Mouse (Mus musculus) midbrain, embryonic 14.5 days (tissue): Measurements from ENCODE around the gene Slc39a11. TPM values are rescaled to one million over a fixed set of nuclear protein-coding genes. Genes with fewer than 3 reads are reported as not detected.

ENCODE experiments used
- ATAC-seq: fragments of 200-750 bp; cut with Nextera tagmentation; 2 replicates; pipeline ENCODE4 v1.8.0; 2017; ENCODE audit warnings: moderate number of reproducible peaks, moderate library complexity; ENCODE audit not compliant: low FRiP score, low TSS enrichment
- DNase-seq: peaks from one replicate; pipeline ENCODE4 v3.0.0-alpha.2; 2015
- H3K27ac ChIP-seq: fragments of 300-500 bp; sonication (generic); replicated peaks from 2 replicates; pipeline ENCODE4 v1.5.1; 2014; ENCODE audit warnings: mild to moderate bottlenecking, low read depth, low read length, moderate library complexity
- H3K27me3 ChIP-seq: fragments of 300-500 bp; sonication (generic); 2 replicates; pipeline ENCODE4 v1.6.1; 2014; ENCODE audit warnings: low read length, control low read depth, mixed read lengths; ENCODE audit not compliant: control insufficient read depth, insufficient read depth
- H3K36me3 ChIP-seq: fragments of 300-500 bp; sonication (generic); 2 replicates; pipeline ENCODE4 v1.6.1; 2014; ENCODE audit warnings: low read length, control low read depth; ENCODE audit not compliant: control insufficient read depth, insufficient read depth
- H3K4me1 ChIP-seq: fragments of 300-500 bp; sonication (generic); 2 replicates; pipeline ENCODE4 v1.6.1; 2014; ENCODE audit warnings: mild to moderate bottlenecking, antibody characterized with exemption, low read length, control low read depth; ENCODE audit not compliant: control insufficient read depth, insufficient read depth
- H3K4me2 ChIP-seq: fragments of 300-500 bp; sonication (generic); 2 replicates; pipeline ENCODE4 v1.6.1; 2014; ENCODE audit warnings: mild to moderate bottlenecking, low read length, moderate library complexity
- H3K4me3 ChIP-seq: fragments of 300-500 bp; sonication (generic); replicated peaks from 2 replicates; pipeline ENCODE4 v1.5.1; 2014; ENCODE audit warnings: low read depth, low read length
- H3K9ac ChIP-seq: fragments of 300-500 bp; sonication (generic); replicated peaks from 2 replicates; pipeline ENCODE4 v1.6.1; 2014; ENCODE audit warnings: mild to moderate bottlenecking, low read length, moderate library complexity
- H3K9me3 ChIP-seq: fragments of 300-500 bp; sonication (generic); 2 replicates; pipeline ENCODE4 v1.6.1; 2016; ENCODE audit warnings: low read length, control low read depth, mixed read lengths; ENCODE audit not compliant: control insufficient read depth
- WGBS: fragments of 180-500 bp; shearing (Covaris S2); extraction: QIAGEN DNeasy Blood & Tissue Kit; methylation state at CpG from one replicate; pipeline ENCODE4 v1.1.7; 2014; 5-methylcytosine and 5-hydroxymethylcytosine counted together
- polyA plus RNA-seq: library from polyadenylated mRNA; unstranded; fragments of >200 nt; fragmentation: Nextera tagmentation; extraction: Ambion mirVana; gene quantifications from 2 replicates; pipeline ENCODE4 v1.2.1, GENCODE M21; 2014

Gene Slc39a11
- polyA plus RNA-seq, 1 experiment from 2014 or later, result 31.1 TPM

- DNase-seq (peak; percentile 93), ATAC-seq (peak; percentile 87)
- no peaks in the 10 kb centered on the region for H3K27me3 ChIP-seq
- peak overlapping the region; percentile 52 for H3K9ac ChIP-seq
- peak overlapping the region; percentile 46 for H3K4me3 ChIP-seq
- no peaks in the 10 kb centered on the region for H3K9me3 ChIP-seq
- 7% methylated on average over 34 of the region's 34 CpGs for WGBS
- peak overlapping the region; percentile 69 for H3K4me2 ChIP-seq
- no peaks in the 10 kb centered on the region for H3K36me3 ChIP-seq
- H3K4me1 ChIP-seq, result peaks cover 5% of the 10 kb centered on the region
- H3K27ac ChIP-seq, result no peak overlapping the region
These were observed 84.6 kb downstream of the Slc39a11 start for GRCm38 (mm10) chr11:113565006-113565995.

- DNase-seq, result no peak
- Histone ChIP-seq H3K27me3 (no peaks in the 10 kb centered on the region), H3K4me2 (no peak overlapping the region), H3K4me3 (no peak overlapping the region), H3K9ac (no peak overlapping the region), H3K9me3 (no peaks in the 10 kb centered on the region), H3K36me3 (no peaks in the 10 kb centered on the region), H3K4me1 (peaks cover 5% of the 10 kb centered on the region), H3K27ac (no peak overlapping the region)
- WGBS, result 90% methylated on average over 8 of the region's 8 CpGs
- no peak for ATAC-seq
These were observed 87.6 kb downstream of the Slc39a11 start for GRCm38 (mm10) chr11:113562326-113562725.

GRCm38 (mm10) chr11:113560150-113560549 lies 89.7 kb downstream of the Slc39a11 start:
- Histone ChIP-seq H3K36me3 (no peaks in the 10 kb centered on the region), H3K9ac (no peak overlapping the region), H3K27me3 (no peaks in the 10 kb centered on the region), H3K4me1 (peaks cover 2% of the 10 kb centered on the region), H3K4me3 (no peak overlapping the region), H3K9me3 (no peaks in the 10 kb centered on the region), H3K27ac (no peak overlapping the region), H3K4me2 (no peak overlapping the region)
- DNase-seq (no peak), ATAC-seq (no peak)
- WGBS, result 90% methylated on average over 4 of the region's 4 CpGs

GRCm38 (mm10) chr11:113558505-113558904 lies 91.4 kb downstream of the Slc39a11 start:
- Histone ChIP-seq H3K4me2 (no peak overlapping the region), H3K4me1 (0 out of 2 replicates have a peak, but pooled peaks cover 9% of the 10 kb centered on the region), H3K27me3 (no peaks in the 10 kb centered on the region), H3K9me3 (no peaks in the 10 kb centered on the region), H3K27ac (no peak overlapping the region), H3K9ac (no peak overlapping the region), H3K36me3 (no peaks in the 10 kb centered on the region), H3K4me3 (no peak overlapping the region)
- ATAC-seq (no peak), DNase-seq (peak; percentile 37)
- 47% methylated on average over 12 of the region's 12 CpGs for WGBS

GRCm38 (mm10) chr11:113556142-113556541 lies 93.7 kb downstream of the Slc39a11 start:
- 83% methylated on average over 12 of the region's 12 CpGs for WGBS
- no peaks in the 10 kb centered on the region for H3K27me3 ChIP-seq
- H3K4me1 ChIP-seq, result peaks cover 21% of the 10 kb centered on the region
- no peak overlapping the region for H3K27ac ChIP-seq
- no peak overlapping the region for H3K9ac ChIP-seq
- no peak overlapping the region for H3K4me2 ChIP-seq
- H3K36me3 ChIP-seq, result no peaks in the 10 kb centered on the region
- H3K4me3 ChIP-seq, result no peak overlapping the region
- no peaks in the 10 kb centered on the region for H3K9me3 ChIP-seq
- ATAC-seq (no peak), DNase-seq (no peak)

- Histone ChIP-seq H3K4me3 (no peak overlapping the region), H3K4me1 (peaks cover 21% of the 10 kb centered on the region), H3K27me3 (no peaks in the 10 kb centered on the region), H3K36me3 (no peaks in the 10 kb centered on the region), H3K9me3 (no peaks in the 10 kb centered on the region), H3K27ac (peak overlapping the region; percentile 61; the same call in 1 of the 2 replicates), H3K9ac (no peak overlapping the region), H3K4me2 (no peak overlapping the region)
- 89% methylated on average over 7 of the region's 7 CpGs for WGBS
- ATAC-seq (no peak), DNase-seq (no peak)
These were observed 95.0 kb downstream of the Slc39a11 start for GRCm38 (mm10) chr11:113554701-113555360.

GRCm38 (mm10) chr11:113554194-113554593 lies 95.7 kb downstream of the Slc39a11 start:
- Histone ChIP-seq H3K4me3 (no peak overlapping the region), H3K9ac (no peak overlapping the region), H3K27me3 (no peaks in the 10 kb centered on the region), H3K36me3 (no peaks in the 10 kb centered on the region), H3K27ac (peak overlapping the region; percentile 61; the same call in 1 of the 2 replicates), H3K4me2 (no peak overlapping the region), H3K4me1 (peaks cover 21% of the 10 kb centered on the region), H3K9me3 (no peaks in the 10 kb centered on the region)
- DNase-seq (peak; percentile 47), ATAC-seq (no peak)
- 80% methylated on average over 7 of the region's 7 CpGs for WGBS

- no peaks in the 10 kb centered on the region for H3K9me3 ChIP-seq
- H3K9ac ChIP-seq, result no peak overlapping the region
- H3K4me2 ChIP-seq, result no peak overlapping the region
- no peak overlapping the region for H3K4me3 ChIP-seq
- H3K36me3 ChIP-seq, result no peaks in the 10 kb centered on the region
- H3K27ac ChIP-seq, result peak overlapping the region; percentile 61
- ATAC-seq (no peak), DNase-seq (peak; percentile 49)
- peaks cover 21% of the 10 kb centered on the region for H3K4me1 ChIP-seq
- H3K27me3 ChIP-seq, result no peaks in the 10 kb centered on the region
- 77% methylated on average over 13 of the region's 13 CpGs for WGBS
These were observed 96.3 kb downstream of the Slc39a11 start for GRCm38 (mm10) chr11:113553605-113554004.
